Mouse (Mus musculus): Measurements from ENCODE around the gene Baz1b.

GRCm38 (mm10) chr5:135257559-135257958 lies 70.5 kb downstream of the Baz1b start:
- TF ChIP-seq EP300 (IDR thresholded peaks at IDR 0.05; ENCODE audit: low read depth): no peak
- TF ChIP-seq CTCF (IDR thresholded peaks at IDR 0.05; ENCODE audit: low read depth): no peak
